Mouse (Mus musculus) small intestine, adult 2 months (tissue): ENCODE data around the gene Fgf8. TPM values are rescaled to one million over a fixed set of nuclear protein-coding genes. Genes with fewer than 3 reads are reported as not detected.

Experiments used
- H3K27ac ChIP-seq: fragments of 200-500 bp; 2 replicates; pipeline ENCODE4 v1.5.1; 2012; ENCODE audit warnings: low read depth, low read length, control low read depth, inconsistent platforms; ENCODE audit not compliant: insufficient read depth
- H3K27me3 ChIP-seq: fragments of 200-500 bp; 2 replicates; pipeline ENCODE4 v1.6.1; 2012; ENCODE audit warnings: mild to moderate bottlenecking, moderate library complexity, low read length, inconsistent platforms; ENCODE audit not compliant: control insufficient read depth, insufficient read depth
- H3K36me3 ChIP-seq: fragments of 200-500 bp; 2 replicates; pipeline ENCODE4 v1.6.1; 2012; ENCODE audit warnings: mild to moderate bottlenecking, low read length, control low read depth, inconsistent platforms; ENCODE audit not compliant: control insufficient read depth, insufficient read depth
- H3K4me1 ChIP-seq: fragments of 200-500 bp; 2 replicates; pipeline ENCODE4 v1.6.1; 2012; ENCODE audit warnings: low read length, inconsistent platforms, mixed read lengths; ENCODE audit not compliant: control insufficient read depth, insufficient read depth, insufficient read length
- H3K4me3 ChIP-seq: fragments of 200-500 bp; 2 replicates; pipeline ENCODE4 v1.5.1; 2012; ENCODE audit warnings: low read depth, mild to moderate bottlenecking, control low read depth, inconsistent platforms, low read length, moderate library complexity
- CTCF ChIP-seq: fragments of 200-500 bp; IDR thresholded peaks from 2 replicates; pipeline ENCODE4 v1.5.1; 2012; ENCODE audit warnings: low read depth, mild to moderate bottlenecking, control low read depth, inconsistent platforms, low read length, moderate library complexity, mixed read lengths; ENCODE audit not compliant: insufficient replicate concordance, insufficient read length; ENCODE audit errors: extremely low read depth
- POLR2A ChIP-seq: fragments of 200-500 bp; IDR thresholded peaks from 2 replicates; pipeline ENCODE4 v1.6.1; 2012; ENCODE audit warnings: low read depth, mild to moderate bottlenecking, control low read depth, inconsistent platforms, low read length, moderate library complexity
- WGBS: fragments of 180-500 bp; shearing (Covaris S2); methylation state at CpG from one replicate; pipeline ENCODE4 v1.1.7; 2018; 5-methylcytosine and 5-hydroxymethylcytosine counted together
- polyA plus RNA-seq: library from polyadenylated mRNA; depleted of rRNA; stranded (reverse); fragments of >200 nt; gene quantifications from 2 replicates; pipeline ENCODE4 v1.2.3, GENCODE M21; 2012

Fgf8 gene
- polyA plus RNA-seq, 1 experiment: not detected

- Histone ChIP-seq H3K4me1 (no peaks in the 10 kb centered on the region; the same call in 1 of the 2 replicates), H3K4me3 (no peak overlapping the region), H3K36me3 (peaks cover 76% of the 10 kb centered on the region), H3K27me3 (no peaks in the 10 kb centered on the region), H3K27ac (no peak overlapping the region)
- 47% methylated on average over 3 of the region's 3 CpGs for WGBS
- TF ChIP-seq POLR2A (no peak), CTCF (no peak)
These were observed 18.1 kb upstream of the Fgf8 start for GRCm38 (mm10) chr19:45760810-45761209.

- H3K27ac ChIP-seq: no peak overlapping the region
- peaks cover 78% of the 10 kb centered on the region for H3K36me3 ChIP-seq
These were observed 16.0 kb upstream of the Fgf8 start for GRCm38 (mm10) chr19:45758671-45759070.

GRCm38 (mm10) chr19:45753551-45753950 is 10.8 kb upstream of the Fgf8 start:
- Histone ChIP-seq H3K27me3 (no peaks in the 10 kb centered on the region), H3K4me3 (no peak overlapping the region), H3K27ac (no peak overlapping the region), H3K4me1 (peaks cover 3% of the 10 kb centered on the region), H3K36me3 (peaks cover 53% of the 10 kb centered on the region)
- TF ChIP-seq POLR2A (no peak), CTCF (no peak)
- WGBS: 81% methylated on average over 3 of the region's 3 CpGs

More at GRCm38 (mm10) chr19:45758671-45759070, 16.0 kb upstream of the Fgf8 start:
- WGBS: 90% methylated on average over 5 of the region's 5 CpGs
- Histone ChIP-seq H3K4me3 (no peak overlapping the region), H3K4me1 (no peaks in the 10 kb centered on the region; the same call in 1 of the 2 replicates), H3K27me3 (no peaks in the 10 kb centered on the region)
- TF ChIP-seq POLR2A (no peak), CTCF (no peak)

- peaks cover 8% of the 10 kb centered on the region for H3K4me1 ChIP-seq
- WGBS: 88% methylated on average over 7 of the region's 7 CpGs
- H3K36me3 ChIP-seq: peaks cover 39% of the 10 kb centered on the region
- H3K27ac ChIP-seq: no peak overlapping the region
- H3K4me3 ChIP-seq: no peak overlapping the region
- TF ChIP-seq CTCF (no peak), POLR2A (no peak)
- H3K27me3 ChIP-seq: no peaks in the 10 kb centered on the region
These were observed 9.2 kb upstream of the Fgf8 start for GRCm38 (mm10) chr19:45751881-45752280.

GRCm38 (mm10) chr19:45749243-45750043 is 6.7 kb upstream of the Fgf8 start, which contains the start of gene Npm3:
Gene Npm3, minus strand, starts transcription at chr19:45749591.
- H3K27ac ChIP-seq: no peak within 1 kb of the TSS
- peaks cover 13% of the 10 kb centered on the region for H3K27me3 ChIP-seq
- WGBS: under 1% methylated on average over 59 of the region's 60 CpGs
- H3K36me3 ChIP-seq: peaks cover 20% of the 10 kb centered on the region
- H3K4me3 ChIP-seq: peak within 1 kb of the TSS; percentile 96
- H3K4me1 ChIP-seq: peaks cover 16% of the 10 kb centered on the region
- no peak for TF ChIP-seq POLR2A
- no peak for TF ChIP-seq CTCF

- 1% methylated on average over 33 of the region's 33 CpGs for whole genome bisulfite sequencing
- Histone ChIP-seq H3K27ac (no peak overlapping the region), H3K4me3 (peak overlapping the region; percentile 96), H3K27me3 (peaks cover 19% of the 10 kb centered on the region), H3K4me1 (peaks cover 16% of the 10 kb centered on the region), H3K36me3 (peaks cover 14% of the 10 kb centered on the region)
- TF ChIP-seq CTCF: no peak
- TF ChIP-seq POLR2A: no peak
These were observed 6.1 kb upstream of the Fgf8 start for GRCm38 (mm10) chr19:45748691-45749242.

- 45% methylated on average over 9 of the region's 9 CpGs for WGBS
- Histone ChIP-seq H3K4me3 (peak overlapping the region; percentile 96), H3K27ac (no peak overlapping the region), H3K27me3 (peaks cover 24% of the 10 kb centered on the region), H3K36me3 (peaks cover 11% of the 10 kb centered on the region), H3K4me1 (peaks cover 16% of the 10 kb centered on the region)
- TF ChIP-seq CTCF: peak; percentile 8; the same call in 1 of the 2 replicates
- no peak for TF ChIP-seq POLR2A
These were observed 5.5 kb upstream of the Fgf8 start for GRCm38 (mm10) chr19:45748206-45748605.
